Mouse (Mus musculus): Measurements from ENCODE around the gene Grid1. TPM values are rescaled to one million over a fixed set of nuclear protein-coding genes. Genes with fewer than 3 reads are reported as not detected.
A peak's percentile ranks its signal among the peaks of the same experiment; 100 is the strongest.

Gene Grid1
- polyA plus RNA-seq, 1 experiment from 2014 or later = 7.1 TPM

GRCm38 (mm10) chr14:35313380-35314299, 493.7 kb downstream of the Grid1 start:
- no peak overlapping the region for H3K4me2 ChIP-seq
- H3K9me3 ChIP-seq = no peaks in the 10 kb centered on the region
- ATAC-seq (ENCODE audit: low FRiP score, low read depth) = no peak
- H3K27me3 ChIP-seq = no peaks in the 10 kb centered on the region
- H3K36me3 ChIP-seq = no peaks in the 10 kb centered on the region
- no peak overlapping the region for H3K27ac ChIP-seq (replicated peaks)
- WGBS = 69% methylated on average over 5 of the region's 5 CpGs
- no peak overlapping the region for H3K4me3 ChIP-seq
- H3K9ac ChIP-seq = no peak overlapping the region
- H3K4me1 ChIP-seq (replicated peaks) = no peaks in the 10 kb centered on the region

- H3K4me1 ChIP-seq (replicated peaks) = no peaks in the 10 kb centered on the region
- H3K36me3 ChIP-seq = 0 out of 2 replicates have a peak, but pooled peaks cover 3% of the 10 kb centered on the region
- no peaks in the 10 kb centered on the region for H3K9me3 ChIP-seq
- no peaks in the 10 kb centered on the region for H3K27me3 ChIP-seq
- no peak overlapping the region for H3K9ac ChIP-seq
- H3K4me2 ChIP-seq = no peak overlapping the region
- 67% methylated on average over 1 of the region's 1 CpGs for WGBS
- no peak overlapping the region for H3K4me3 ChIP-seq
- H3K27ac ChIP-seq (replicated peaks) = no peak overlapping the region
- no peak for ATAC-seq (ENCODE audit: low FRiP score, low read depth)
Observed at GRCm38 (mm10) chr14:35326306-35326705, 506.4 kb downstream of the Grid1 start.

GRCm38 (mm10) chr14:35336561-35336960, 516.7 kb downstream of the Grid1 start:
- 72% methylated on average over 3 of the region's 3 CpGs for WGBS
- Histone ChIP-seq H3K27me3 (no peaks in the 10 kb centered on the region), H3K36me3 (no peaks in the 10 kb centered on the region), H3K9ac (no peak overlapping the region), H3K27ac (replicated peaks) (no peak overlapping the region), H3K4me1 (replicated peaks) (no peaks in the 10 kb centered on the region), H3K9me3 (no peaks in the 10 kb centered on the region), H3K4me2 (no peak overlapping the region), H3K4me3 (no peak overlapping the region)
- ATAC-seq (ENCODE audit: low FRiP score, low read depth) = no peak

- Histone ChIP-seq H3K27ac (replicated peaks) (no peak overlapping the region), H3K4me1 (replicated peaks) (peaks cover 7% of the 10 kb centered on the region; the same call in 1 of the 2 replicates), H3K4me2 (no peak overlapping the region)
Observed at GRCm38 (mm10) chr14:35356011-35356410, 536.1 kb downstream of the Grid1 start.

GRCm38 (mm10) chr14:35356480-35357085, 536.7 kb downstream of the Grid1 start:
- peak; percentile 51; the same call in 1 of the 2 replicates for ATAC-seq (ENCODE audit: low FRiP score, low read depth)
- no peak overlapping the region for H3K27ac ChIP-seq (replicated peaks)
- 63% methylated on average over 6 of the region's 6 CpGs for WGBS
- peaks cover 7% of the 10 kb centered on the region; the same call in 1 of the 2 replicates for H3K4me1 ChIP-seq (replicated peaks)
- no peak overlapping the region for H3K4me3 ChIP-seq
- H3K27me3 ChIP-seq = no peaks in the 10 kb centered on the region
- H3K36me3 ChIP-seq = no peaks in the 10 kb centered on the region
- no peak overlapping the region for H3K4me2 ChIP-seq
- no peaks in the 10 kb centered on the region for H3K9me3 ChIP-seq
- H3K9ac ChIP-seq = no peak overlapping the region

More at GRCm38 (mm10) chr14:35356011-35356410, 536.1 kb downstream of the Grid1 start:
- WGBS = 62% methylated on average over 3 of the region's 3 CpGs
- H3K9me3 ChIP-seq = no peaks in the 10 kb centered on the region
- no peak overlapping the region for H3K9ac ChIP-seq
- no peak overlapping the region for H3K4me3 ChIP-seq
- ATAC-seq (ENCODE audit: low FRiP score, low read depth) = no peak
- H3K27me3 ChIP-seq = no peaks in the 10 kb centered on the region
- H3K36me3 ChIP-seq = no peaks in the 10 kb centered on the region

- no peaks in the 10 kb centered on the region for H3K36me3 ChIP-seq
- no peaks in the 10 kb centered on the region for H3K9me3 ChIP-seq
- no peaks in the 10 kb centered on the region for H3K27me3 ChIP-seq
- peaks cover 7% of the 10 kb centered on the region; the same call in 1 of the 2 replicates for H3K4me1 ChIP-seq (replicated peaks)
- no peak overlapping the region for H3K27ac ChIP-seq (replicated peaks)
- H3K4me2 ChIP-seq = no peak overlapping the region
- 45% methylated on average over 7 of the region's 7 CpGs for WGBS
- no peak overlapping the region for H3K9ac ChIP-seq
- no peak overlapping the region for H3K4me3 ChIP-seq
- ATAC-seq (ENCODE audit: low FRiP score, low read depth) = peak; percentile 67; the same call in 1 of the 2 replicates
Observed at GRCm38 (mm10) chr14:35358136-35358821, 538.4 kb downstream of the Grid1 start.

GRCm38 (mm10) chr14:35365177-35365944, 545.5 kb downstream of the Grid1 start:
- H3K27me3 ChIP-seq = no peaks in the 10 kb centered on the region
- no peak overlapping the region for H3K27ac ChIP-seq (replicated peaks)
- no peak overlapping the region for H3K4me2 ChIP-seq
- 66% methylated on average over 8 of the region's 8 CpGs for WGBS
- H3K4me1 ChIP-seq (replicated peaks) = no peaks in the 10 kb centered on the region
- no peaks in the 10 kb centered on the region for H3K36me3 ChIP-seq
- no peak overlapping the region for H3K9ac ChIP-seq
- no peak overlapping the region for H3K4me3 ChIP-seq
- no peaks in the 10 kb centered on the region for H3K9me3 ChIP-seq
- ATAC-seq (ENCODE audit: low FRiP score, low read depth) = peak; percentile 59; the same call in 1 of the 2 replicates

- Histone ChIP-seq H3K9ac (no peak overlapping the region), H3K27ac (replicated peaks) (no peak overlapping the region), H3K36me3 (no peaks in the 10 kb centered on the region), H3K4me2 (no peak overlapping the region), H3K4me3 (no peak overlapping the region), H3K4me1 (replicated peaks) (no peaks in the 10 kb centered on the region), H3K9me3 (no peaks in the 10 kb centered on the region), H3K27me3 (no peaks in the 10 kb centered on the region)
- ATAC-seq (ENCODE audit: low FRiP score, low read depth) = no peak
- WGBS = 75% methylated on average over 3 of the region's 3 CpGs
Observed at GRCm38 (mm10) chr14:35374374-35374773, 554.5 kb downstream of the Grid1 start.

- 80% methylated on average over 4 of the region's 4 CpGs for WGBS
- no peak for ATAC-seq (ENCODE audit: low FRiP score, low read depth)
Observed at GRCm38 (mm10) chr14:35393591-35393990, 573.7 kb downstream of the Grid1 start.

GRCm38 (mm10) chr14:35404249-35404908, 584.5 kb downstream of the Grid1 start:
- ATAC-seq (ENCODE audit: low FRiP score, low read depth) = peak; percentile 48; the same call in 1 of the 2 replicates
- no peak overlapping the region for H3K4me3 ChIP-seq
- H3K36me3 ChIP-seq = no peaks in the 10 kb centered on the region
- H3K9me3 ChIP-seq = no peaks in the 10 kb centered on the region
- no peaks in the 10 kb centered on the region for H3K27me3 ChIP-seq
- H3K27ac ChIP-seq (replicated peaks) = no peak overlapping the region
- H3K9ac ChIP-seq = no peak overlapping the region
- H3K4me2 ChIP-seq = no peak overlapping the region
- H3K4me1 ChIP-seq (replicated peaks) = no peaks in the 10 kb centered on the region
- 65% methylated on average over 3 of the region's 3 CpGs for WGBS

More at GRCm38 (mm10) chr14:35393591-35393990, 573.7 kb downstream of the Grid1 start:
- no peak overlapping the region for H3K4me2 ChIP-seq
- no peaks in the 10 kb centered on the region for H3K36me3 ChIP-seq
- no peak overlapping the region for H3K4me3 ChIP-seq
- no peak overlapping the region for H3K9ac ChIP-seq
- H3K27me3 ChIP-seq = no peaks in the 10 kb centered on the region
- H3K9me3 ChIP-seq = no peaks in the 10 kb centered on the region
- H3K4me1 ChIP-seq (replicated peaks) = no peaks in the 10 kb centered on the region
- no peak overlapping the region for H3K27ac ChIP-seq (replicated peaks)

GRCm38 (mm10) chr14:35430259-35430658, 610.4 kb downstream of the Grid1 start:
- Histone ChIP-seq H3K9ac (no peak overlapping the region), H3K4me2 (no peak overlapping the region), H3K27ac (replicated peaks) (no peak overlapping the region), H3K36me3 (no peaks in the 10 kb centered on the region), H3K9me3 (no peaks in the 10 kb centered on the region), H3K27me3 (no peaks in the 10 kb centered on the region), H3K4me3 (no peak overlapping the region), H3K4me1 (replicated peaks) (no peaks in the 10 kb centered on the region)
- no peak for ATAC-seq (ENCODE audit: low FRiP score, low read depth)
- WGBS = 85% methylated on average over 2 of the region's 2 CpGs
